Mouse (Mus musculus) thymus, postnatal 14 days (tissue): Measurements from ENCODE around the gene Slc37a2.
"Not testable (repeated sequence)": the region's sequence is repeated elsewhere in the genome, so short reads cannot be mapped to it uniquely, and the experiment has no call there.

Experiments
- DNase-seq: peaks from one replicate; pipeline ENCODE4 v3.0.0; 2021

Slc37a2 gene

DNA sequence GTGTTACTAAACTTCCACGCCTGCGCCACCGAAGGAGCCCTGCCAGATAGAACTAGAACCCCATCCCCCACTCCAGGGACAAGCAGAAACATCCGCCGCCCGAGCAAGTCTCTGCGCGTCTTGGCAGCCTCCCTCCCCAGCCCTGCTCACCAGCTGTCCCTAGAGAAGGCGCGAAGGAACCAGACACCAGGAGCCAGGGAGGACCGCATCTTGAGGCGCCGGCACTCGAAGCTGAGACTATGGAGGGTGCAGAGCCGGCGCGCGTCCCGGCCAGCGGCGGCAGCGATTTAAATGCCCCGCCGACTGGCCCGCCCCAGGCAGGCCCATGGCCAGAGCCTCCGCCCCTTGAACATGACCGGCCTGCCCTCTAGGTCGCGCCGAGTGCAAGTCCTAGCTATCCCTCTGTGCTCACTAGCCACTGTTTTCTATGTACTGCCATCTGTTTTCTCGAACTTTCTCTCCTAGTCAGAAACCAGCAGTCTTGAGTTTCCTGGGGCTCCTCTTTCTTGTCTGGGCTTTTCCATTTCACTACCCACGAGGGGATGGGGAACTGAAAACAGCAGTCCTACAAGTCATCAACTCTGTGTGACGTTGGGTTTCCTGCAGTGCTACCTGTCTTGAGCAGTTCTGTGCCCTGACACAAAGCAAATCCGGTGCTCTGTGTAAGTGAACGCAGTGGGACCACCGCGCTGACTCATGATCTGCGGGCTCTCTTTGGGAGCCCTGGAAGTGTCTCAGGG, at the start of gene Slc37a2:
Gene Slc37a2, minus strand, starts transcription at position 590 of the 740 bp plus-strand sequence.
- peak; percentile 87 for DNase-seq

DNA sequence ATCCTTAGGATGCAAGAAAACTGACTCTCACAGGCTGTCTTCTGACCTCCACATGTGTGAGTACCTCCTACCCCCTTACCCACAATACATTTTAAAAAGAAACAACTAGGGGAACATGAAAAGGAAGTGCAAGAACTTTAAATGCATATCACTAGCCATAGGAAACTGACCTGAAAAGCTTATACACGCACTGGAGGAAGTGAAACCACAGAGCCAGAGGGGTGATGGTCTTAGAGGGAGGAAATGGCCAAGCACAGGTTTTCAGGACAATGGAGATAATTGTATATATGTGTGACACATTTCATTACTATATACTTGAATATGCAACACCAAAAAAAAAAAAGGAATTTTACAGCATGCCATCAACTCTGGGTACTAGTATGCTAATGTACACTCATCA, 46.2 kb upstream of the Slc37a2 start:
- DNase-seq = no peak

DNA sequence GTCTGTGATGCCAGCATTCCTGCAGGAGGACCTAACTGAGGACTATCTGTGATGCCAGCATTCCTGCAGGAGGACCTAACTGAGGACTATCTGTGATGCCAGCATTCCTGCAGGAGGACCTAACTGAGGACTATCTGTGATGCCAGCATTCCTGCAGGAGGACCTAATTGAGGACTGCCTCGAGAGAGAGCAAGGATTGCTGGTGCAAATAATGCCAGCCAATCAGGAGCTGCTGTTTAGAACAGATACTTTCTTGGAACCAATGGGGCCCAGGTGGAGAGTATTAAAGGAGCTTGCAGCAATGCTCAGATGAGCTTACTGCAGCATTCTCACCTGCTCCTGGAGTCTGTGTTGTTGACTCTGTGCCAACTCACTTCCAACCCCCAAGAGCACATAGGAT, 45.0 kb upstream of the Slc37a2 start:
- not testable (repeated sequence) for DNase-seq

DNA sequence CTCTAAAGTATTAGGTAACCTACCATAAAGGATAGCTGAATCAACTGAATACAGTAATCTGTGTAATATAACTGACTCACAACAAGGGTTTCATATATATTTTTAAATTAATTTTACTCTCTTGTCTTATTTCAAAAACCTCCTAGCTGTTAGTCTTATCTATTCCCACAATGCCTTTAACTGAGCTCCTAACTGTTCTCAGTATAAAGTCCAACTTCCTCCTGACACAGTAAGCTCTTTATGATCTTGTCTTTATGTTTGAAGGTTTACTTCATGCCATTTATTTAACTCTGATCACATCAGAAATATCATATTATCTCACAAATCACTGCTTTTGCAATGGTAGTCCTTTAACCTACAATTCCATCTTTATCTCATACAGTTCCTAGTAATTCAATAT, 40.0 kb upstream of the Slc37a2 start:
- DNase-seq = no peak

DNA sequence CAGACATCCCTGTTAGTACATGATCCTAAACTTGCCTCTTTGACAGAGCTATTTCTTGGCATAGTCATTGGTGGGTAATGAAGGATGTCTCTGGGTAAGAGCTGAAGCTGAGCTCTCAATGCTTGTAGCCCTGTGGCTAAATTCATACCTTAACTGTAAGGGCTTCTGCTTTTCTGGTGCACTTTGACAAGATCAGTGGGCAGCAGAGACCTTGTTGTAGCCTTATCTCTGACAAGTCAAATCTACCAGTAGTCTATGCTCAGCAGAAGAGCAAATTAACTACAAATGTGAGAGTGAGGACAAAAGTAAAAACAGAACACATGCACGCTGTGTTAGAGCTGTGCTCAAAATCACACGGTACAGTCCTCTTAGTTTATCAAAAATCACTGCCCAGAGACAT, 11.1 kb upstream of the Slc37a2 start:
- no peak for DNase-seq

DNA sequence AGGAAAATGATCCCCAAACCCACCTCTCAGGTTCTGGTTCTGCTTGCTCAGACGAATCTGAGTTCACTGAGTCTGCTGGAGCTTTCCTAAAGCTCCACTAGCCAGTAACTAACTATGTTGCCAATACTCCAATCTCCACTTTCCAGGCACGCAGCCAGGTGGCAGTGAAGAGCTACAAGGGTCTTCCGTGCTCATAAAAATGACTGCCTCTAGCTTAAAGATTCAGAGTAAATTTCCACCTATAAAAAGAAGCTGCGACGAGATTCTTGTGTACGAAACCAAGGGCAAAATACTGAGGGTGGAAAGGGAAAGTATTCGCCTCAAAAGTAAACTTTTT, 319 bp upstream of the Slc37a2 start:
- DNase-seq = peak; percentile 77

DNA sequence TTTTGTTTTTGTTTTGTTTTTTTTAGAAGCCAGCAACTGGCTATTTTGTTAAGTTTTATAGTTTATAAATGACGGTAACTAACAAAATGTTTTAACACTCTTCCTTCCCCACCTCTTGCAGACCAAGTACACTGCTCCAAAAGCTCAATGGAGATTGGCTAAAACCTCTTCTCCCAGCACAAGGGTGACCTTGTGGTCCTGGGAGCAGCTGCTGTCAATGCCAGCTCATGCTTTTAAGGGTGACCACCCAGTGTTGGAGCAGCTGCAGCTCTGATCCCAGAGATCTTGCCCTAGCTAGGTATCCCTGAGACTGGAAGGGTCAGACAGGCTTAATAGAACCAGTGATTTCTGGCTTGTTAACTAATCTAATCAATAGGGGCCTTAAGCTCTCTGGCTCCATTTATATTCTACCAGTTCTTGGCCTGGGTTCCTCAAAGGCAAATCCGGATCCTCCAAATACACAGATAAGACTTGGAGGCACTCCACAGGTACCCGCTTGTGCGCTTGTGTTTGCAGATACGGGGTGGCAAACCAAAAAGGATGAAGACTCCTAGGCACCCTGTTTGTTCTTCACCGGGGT, 917 bp downstream of the Slc37a2 start:
- no peak for DNase-seq

DNA sequence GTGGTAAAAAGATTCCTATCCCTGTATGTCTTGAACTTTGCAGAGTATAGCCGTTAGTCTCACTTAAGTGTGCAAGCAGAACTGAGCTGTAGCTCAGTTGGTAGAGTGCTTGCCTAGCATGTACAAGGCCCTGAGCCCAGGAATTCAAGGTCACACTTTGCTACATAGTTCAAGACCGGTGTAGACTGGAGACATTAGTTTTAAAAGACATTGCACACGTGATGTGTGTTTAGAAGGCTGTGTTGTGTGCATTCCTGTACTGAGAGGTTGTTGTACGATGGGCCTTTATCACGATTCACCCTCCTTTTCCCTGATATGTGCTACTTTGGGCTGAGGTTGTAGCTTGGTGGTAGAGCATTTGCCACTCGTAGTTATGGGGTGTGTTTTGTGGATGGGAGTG, 4.9 kb downstream of the Slc37a2 start:
- no peak for DNase-seq

DNA sequence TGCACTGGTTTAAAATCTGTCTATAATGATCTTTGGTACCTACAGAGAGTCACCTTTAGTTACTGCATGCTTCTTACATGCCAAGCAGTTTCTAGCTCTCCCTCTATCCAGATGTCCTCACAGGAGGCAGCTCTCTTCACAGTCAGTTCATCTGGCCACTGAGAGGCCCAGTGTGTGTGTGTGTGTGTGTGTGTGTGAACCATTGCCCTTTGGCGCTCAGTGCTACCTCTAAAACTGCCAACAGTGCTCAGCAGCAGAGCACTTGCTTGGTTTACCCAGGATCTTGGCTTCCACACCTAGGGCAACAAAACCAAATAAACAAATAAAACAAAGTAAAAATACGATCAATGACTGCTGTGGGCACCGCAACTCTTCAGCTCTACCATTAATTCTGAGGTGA, 5.6 kb downstream of the Slc37a2 start:
- no peak for DNase-seq

DNA sequence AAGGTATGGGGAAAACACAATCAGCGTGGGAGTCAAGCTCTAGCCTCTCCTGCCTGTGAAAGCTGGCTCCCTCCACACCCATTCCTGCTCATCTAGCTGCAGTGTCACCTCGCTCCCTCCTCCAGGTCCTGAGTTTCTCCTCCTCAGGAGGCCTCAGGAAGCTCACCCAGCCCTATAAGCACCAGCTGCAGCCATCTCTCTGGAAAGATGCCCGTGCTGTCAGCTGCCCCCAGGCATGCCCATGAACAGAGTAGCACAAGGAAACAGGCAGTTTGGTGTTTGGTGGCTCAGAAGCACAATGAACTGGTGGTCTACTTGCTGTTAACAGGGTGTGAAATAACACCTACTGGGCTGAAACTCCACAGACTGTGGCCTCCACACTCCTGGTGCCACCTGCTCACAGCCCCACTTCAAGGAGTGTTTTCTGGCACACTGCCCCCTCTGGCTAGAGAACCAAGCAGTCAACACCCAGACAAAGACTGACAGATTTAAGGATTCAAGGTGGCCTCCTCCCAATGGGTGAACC, 7.1 kb downstream of the Slc37a2 start:
- DNase-seq = peak; percentile 69

DNA sequence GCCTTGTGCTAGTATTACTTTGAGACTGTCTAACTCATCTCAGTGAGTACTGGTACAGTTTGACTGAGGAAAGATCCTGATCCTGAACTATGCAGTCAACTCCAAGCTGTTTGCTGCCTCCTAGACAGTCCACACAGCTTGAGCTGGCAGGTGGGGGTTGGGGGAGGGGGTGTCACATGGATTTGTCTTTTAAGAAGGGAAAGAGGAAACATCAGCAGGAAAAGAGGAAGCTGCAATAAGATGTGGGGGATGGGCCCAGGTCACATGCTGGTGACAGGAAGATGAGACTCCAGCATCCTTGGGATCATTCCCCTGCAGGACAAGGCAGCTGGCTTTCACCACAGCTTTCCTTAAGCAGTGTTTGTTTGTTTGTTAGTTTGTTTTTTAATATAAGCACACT, 8.1 kb downstream of the Slc37a2 start:
- peak; percentile 51 for DNase-seq

DNA sequence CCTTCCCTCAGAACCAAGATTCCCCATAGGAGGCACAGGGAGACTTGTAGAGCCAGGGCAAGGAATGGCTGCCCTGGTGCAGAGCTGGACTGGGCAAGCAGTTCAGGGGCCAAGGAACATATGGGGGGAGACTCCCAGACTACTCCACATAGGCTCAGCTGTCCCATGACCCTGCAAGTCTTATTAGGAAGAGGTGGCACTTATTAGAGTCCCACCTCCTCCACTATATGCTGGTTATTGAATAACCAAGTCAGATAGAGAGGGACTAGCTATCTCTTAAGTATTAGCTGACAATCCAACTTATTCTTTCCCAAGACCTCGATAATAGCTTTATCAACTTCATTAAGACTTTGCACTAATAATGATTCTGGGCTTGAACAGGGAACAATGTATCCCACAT, 9.7 kb downstream of the Slc37a2 start:
- DNase-seq = no peak

DNA sequence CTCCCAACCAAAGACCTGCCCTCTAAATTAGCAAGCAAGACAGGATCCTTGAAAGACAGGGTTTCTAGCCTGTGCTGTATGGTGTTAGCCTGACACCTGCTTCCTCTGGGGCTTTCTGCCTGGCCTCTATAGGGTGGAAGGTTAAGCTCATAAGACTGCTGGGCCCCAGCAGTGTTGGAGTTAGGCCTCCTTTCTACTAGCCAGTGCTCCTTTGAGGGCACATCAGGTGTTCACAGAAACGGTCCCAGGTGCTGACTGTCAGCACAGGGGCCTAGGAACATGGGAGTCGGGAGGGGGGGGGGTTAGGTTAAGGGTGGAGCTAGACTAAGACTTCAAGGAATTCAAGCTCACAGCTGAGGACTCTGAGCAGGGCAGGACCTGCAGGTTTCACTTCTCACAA, 10.1 kb downstream of the Slc37a2 start:
- DNase-seq = peak; percentile 51

DNA sequence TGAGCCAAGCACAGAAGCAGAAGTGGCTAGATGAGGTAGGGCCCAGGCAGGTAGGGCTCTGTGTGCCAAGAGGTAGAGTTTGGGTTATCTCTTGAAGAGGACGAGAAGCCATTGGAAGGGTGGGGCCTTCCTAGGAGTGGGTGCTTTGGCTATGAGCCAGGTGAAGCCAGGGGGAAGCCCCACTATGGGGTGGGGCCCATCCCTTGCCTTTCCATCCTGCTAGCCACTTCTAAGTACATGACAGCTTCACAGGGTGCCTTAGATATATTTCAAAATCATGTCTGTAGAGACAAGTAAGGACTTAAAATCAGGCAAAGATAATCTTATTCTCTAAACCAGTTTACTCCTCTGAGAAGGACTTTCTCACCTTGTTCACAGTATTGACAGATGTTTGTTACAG, 10.9 kb downstream of the Slc37a2 start:
- DNase-seq = peak; percentile 30

DNA sequence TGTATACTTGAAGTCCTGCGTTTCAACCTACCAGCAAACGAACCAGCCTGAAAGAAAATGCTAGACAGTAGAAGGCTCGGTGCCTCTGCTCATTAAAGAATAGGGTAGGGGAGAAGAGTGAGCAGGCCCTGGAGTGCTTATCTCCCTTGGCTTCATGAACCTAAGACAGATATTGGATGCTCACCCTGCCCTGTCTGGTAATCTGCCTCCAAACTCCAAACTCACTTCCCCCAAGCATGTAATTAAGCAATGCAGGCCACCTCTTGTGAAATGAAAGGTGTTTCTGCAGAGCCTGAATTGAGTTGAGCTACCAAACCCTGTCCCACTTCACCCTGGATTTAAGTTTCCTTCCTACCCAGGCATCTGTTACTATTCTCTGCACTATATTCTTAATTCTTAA, 12.8 kb downstream of the Slc37a2 start:
- DNase-seq = no peak

DNA sequence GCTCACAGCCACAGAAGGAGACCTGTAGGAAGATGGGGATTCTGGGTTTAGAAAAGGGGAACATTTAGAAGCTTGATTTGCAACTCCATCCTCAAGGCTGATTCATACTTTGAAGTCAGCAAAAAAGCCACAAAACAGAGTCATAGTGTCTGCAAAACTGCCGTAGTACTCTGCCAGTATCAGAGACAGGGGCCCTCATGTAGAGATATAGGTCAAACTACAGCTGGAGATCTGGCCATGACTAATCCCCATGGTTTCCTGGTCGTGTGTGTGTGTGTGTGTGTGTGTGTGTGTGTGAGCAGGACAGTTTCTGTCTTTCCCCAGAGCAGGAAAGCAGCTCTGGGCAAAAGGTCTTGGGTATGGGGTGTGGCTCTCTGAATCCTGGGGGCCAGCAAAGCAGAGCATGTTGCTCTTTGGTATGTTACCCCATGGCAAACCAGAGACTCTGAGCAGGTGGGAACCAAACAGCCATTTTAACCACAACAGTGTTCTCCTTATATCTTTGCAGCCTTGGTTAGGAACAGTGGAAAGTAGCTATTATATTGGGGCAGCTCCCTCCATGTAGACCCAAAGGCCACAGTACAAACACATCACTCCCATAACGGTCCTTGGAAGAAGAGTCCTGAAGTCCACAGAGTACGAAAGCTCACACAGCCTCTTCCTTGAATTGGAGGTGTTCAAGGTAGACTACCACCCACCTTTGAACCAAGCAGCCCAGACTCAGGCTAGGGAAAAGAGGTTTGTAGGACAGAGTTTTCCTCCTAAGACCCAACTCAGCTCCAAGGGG, 19.4 kb downstream of the Slc37a2 start:
- DNase-seq = peak; percentile 70

DNA sequence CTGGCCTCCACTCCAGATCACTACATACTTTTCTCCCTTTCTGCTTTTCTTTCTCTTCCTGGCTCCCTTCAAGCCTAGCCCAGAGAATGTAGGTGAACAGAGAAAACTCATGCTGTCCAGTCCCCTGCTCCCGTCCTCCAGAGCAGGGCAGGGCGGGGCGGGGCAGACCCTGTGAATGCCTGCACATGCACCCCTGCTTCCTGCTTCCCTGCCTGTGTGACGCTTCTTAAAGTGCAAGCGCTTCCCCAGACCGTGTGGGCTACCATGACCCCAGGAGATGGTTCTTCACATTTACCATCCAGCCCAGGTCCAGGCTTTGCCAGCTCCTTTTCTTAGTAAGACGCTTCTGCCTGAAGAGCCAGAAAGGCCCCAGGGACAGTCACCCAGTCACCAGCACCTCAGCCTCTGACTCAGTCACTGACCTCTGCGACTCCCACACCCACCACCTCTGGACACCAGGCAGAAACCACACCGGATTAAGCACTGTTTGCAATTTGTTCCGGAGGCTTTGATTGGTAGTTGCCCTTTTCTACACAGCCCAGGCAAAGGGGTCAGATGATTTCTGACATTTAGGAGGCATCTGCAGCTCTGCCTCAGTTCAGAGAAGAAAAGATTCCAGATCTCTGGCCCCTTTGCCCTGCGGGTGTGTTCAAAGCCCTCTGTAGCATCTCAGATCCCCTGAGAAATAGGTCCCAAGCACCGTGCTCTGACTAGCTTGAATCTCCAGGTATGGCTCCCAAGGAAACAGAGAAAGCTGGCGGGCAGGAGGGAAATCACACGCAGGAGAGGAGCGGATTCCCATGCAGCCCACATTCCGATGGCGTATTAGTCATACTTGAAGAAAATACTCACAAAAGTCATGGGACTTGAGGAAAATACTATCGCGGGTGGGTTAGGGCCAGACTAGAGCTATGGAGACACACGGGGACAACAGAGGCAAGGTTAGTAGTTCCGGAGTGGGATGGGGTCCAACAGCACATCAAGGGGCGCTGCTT, 23.0 kb downstream of the Slc37a2 start:
- peak; percentile 61 for DNase-seq

DNA sequence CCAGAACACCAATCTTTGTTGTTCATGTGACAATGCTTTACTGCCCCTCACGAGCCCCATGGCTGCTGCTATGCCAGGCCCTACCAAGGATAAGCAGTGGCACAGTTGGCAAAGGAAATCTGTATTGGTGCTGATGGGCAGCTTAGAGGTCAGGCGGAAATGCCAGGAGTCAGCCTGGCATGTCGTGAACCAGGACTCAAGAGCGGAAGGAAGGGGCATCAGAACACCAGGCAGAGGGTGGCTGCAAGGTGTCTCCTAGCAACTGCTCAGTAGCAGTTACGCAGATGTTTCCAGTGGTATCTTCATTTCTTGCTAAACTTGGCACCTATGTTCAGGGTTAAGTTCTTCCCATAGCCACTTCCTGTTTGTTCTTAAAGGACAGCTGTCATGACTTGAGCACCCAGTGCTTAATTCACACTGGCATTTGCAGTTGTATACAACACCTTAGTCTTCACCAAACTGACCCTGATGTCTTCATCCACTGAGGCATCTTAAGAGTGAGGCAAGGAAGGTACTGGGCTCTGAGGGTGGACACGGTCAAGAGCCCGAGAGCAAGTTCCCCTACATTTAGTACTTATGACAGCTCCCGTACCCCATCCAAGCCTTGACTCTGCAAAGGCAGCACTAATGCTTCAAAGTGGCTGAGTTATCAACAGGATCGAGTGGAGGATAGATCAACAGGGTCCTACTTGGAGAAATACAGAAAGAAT, 24.9 kb downstream of the Slc37a2 start:
- peak; percentile 78 for DNase-seq

DNA sequence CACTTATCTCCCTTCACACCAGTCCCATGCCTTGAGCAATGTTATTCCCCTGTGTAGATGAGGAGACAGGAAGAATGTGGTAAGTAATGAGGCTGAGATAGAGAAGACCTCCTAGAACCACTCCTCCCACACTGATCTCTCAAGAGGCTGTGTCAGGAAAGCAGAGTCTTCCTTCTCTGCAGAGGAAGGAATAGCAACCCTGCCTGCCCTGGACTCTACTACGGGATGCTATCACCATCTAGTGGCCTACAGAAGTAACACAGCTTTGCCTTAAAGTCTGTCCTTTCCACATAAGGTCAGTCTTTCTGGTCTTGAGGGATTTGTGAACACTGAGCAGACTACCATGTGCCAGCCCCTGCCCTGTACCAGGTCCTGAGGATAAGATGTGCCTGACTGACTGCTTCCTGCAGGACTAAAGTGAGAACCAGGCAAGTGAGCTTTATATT, 25.6 kb downstream of the Slc37a2 start:
- DNase-seq = peak; percentile 80

DNA sequence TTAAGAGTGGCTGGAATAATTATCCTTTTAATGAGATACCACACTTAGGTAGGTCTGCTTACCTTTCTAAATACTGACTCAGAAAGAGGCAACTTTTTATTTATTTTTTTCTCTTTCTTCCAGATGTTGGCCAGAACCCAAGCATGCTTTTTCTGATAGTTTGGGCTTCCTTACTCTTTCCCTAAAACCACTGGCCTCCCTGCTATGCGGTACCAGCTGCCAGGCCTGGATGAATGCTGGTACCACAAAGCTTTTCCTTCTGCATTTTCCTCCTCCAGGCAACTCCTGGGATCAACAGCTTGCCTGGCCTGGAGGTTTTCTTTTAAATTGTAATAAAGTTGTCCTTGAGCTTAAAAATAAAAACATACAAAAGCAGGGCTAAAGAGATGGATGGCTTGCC, 30.0 kb downstream of the Slc37a2 start:
- DNase-seq = no peak

DNA sequence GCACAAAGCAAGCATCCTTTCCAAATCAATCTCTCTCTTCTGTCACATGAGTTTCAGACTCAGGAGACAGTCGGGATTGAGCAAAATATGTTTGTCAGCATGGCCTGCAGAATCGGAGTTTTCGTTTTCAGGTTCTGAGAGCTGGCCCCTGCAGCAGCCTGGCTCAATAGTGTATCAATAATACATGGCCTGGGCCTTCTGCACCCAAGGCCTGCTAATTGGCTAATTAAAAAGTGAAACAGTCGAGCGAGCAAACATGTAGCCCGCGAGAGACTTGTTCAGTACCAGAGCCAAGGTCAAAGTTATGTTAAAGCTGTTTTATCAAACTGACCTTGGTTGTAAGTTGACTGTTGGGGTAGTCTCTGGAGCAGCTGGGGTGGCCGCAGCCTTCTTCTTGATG, 34.8 kb downstream of the Slc37a2 start:
- DNase-seq = no peak
